Mouse (Mus musculus) lung, postnatal 25 days (tissue): ENCODE results near the gene Enpep.

ENCODE experiments used
- DNase-seq: peaks from one replicate; pipeline ENCODE4 v3.0.0; 2022; ENCODE audit warnings: low spot score

Gene Enpep

GRCm38 (mm10) chr3:129238010-129238409 is 94.5 kb downstream of the Enpep start:
- DNase-seq = no peak

DNA sequence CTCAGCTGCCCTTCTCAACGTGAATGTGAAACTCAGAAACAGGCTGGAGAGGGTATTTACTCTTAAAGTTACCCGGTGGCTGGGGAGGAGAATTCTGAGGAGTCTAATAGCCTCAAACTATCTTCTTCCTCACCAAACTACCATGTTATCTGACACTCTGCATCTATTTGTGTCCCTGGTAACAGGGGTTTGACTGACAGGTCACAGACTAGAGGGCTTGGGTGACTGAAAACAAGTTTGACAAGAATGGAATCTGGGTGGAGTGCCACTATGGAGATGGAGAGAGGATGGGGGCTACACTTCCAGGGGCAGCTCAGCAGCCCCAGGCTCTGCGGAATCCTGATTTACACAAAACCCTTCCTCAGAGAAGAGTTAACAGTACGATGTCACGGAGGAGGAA is 105.2 kb downstream of the Enpep start:
- no peak for DNase-seq

- no peak for DNase-seq
These were observed 105.8 kb downstream of the Enpep start for GRCm38 (mm10) chr3:129226681-129227080.

DNA sequence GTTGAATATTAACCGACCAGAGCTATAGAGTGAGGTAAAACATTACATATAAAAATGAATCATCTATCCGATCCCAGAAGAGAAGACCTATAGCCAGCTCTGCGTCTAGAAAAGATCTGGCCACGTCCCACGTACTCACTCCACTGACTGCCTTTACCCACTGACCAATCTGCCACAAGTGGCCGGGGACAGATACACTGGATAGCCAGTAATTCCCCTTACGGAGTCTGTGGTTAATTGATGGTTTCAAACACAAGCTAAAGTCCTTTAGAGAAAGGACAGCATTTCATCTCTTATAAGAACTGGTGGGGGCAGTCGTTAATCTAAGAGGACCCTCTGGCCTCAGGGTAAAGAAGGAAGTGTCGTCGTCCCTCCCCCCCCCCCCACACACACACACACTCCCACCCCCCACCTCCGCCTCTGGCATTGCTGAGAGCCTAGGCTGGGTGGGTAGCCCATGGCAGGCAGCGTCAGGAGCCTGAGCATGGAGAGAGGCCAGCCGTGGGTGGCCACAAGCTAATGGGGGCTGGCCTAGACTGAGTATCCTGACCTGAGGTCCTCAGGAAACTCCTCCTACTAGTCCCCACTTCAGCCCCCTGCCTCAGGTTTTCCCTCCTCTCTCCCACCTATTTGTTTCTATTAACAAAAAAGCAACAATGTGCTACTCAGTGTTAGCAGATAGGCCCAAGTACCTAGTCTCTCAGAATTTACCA is 106.8 kb downstream of the Enpep start:
- no peak for DNase-seq

DNA sequence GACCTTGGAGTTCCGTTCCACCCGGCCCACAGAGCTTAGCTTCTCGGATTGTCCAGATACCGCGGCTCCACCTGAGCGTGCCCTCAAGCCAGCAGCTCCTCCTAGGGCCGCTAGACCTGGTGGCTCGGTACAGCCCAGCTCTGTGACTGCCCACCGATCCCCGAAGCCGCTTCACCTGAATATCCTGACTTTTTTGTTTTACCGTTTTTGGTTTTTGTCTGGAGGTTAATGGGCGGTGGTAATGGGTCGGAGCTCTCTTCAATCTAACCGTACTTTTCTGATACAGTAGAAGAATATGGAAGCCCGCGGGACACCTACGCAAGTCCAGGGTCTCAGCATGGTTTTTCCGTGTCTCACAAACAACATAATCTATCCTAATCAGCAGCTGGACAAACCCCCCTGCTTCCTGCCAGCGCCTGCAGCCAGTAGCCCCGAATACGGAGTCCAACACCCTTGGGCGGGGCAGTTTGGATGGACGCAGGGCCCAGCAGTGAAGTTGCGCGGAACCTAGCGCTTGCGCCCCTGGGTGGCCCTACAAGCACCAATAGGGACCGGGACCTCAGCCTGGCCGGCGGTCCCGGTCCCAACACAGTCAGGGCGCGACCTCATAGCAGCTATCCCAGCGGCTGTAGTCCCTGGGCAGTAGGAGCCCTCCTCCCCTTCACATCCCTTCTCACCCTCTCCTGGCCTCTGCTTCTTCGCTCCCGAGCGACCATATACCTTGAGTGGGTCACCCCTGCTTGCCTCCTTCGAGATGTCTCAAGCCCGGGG is 107.5 kb downstream of the Enpep start:
- DNase-seq = no peak

DNA sequence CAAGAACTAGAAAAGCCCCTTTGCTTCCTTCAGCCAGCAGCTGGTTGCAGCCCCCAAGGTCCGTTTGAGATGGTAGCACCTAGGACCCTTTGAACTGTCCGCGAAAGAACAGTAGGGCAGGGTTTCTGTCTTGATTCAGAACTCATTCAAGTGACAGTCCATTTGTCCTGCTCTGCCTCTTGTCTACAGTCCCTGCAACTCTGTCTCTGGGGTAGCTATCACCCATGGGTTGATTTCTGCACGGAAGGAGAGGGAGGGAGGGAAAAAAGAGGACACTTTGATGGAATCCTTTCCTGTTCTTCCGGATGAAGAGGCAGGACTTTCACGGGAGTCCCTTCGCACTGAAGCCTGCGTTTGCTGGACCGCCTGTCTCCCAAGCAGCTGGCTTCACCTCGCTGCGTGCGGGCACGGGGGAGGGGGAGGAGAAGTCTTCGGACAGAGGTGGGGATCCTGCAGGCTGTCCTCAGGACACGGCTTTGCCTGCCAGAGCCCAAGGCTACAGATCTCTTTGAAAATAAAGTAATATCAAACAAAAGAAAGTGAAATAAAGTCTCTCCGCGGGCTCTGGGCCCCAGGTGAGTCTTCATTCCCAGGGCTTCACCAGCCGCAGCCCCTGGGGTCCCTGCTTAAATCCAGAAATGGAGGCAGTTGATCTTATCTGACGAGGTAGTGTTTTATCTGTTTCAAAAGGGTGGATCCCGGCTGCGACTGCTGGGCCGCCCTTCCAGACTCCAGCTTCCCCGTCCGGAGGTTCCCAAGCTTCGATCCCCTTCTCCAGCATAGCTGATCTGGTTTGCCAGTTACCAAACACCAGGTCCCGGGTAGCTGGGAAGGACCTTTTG is 108.3 kb downstream of the Enpep start:
- no peak for DNase-seq

DNA sequence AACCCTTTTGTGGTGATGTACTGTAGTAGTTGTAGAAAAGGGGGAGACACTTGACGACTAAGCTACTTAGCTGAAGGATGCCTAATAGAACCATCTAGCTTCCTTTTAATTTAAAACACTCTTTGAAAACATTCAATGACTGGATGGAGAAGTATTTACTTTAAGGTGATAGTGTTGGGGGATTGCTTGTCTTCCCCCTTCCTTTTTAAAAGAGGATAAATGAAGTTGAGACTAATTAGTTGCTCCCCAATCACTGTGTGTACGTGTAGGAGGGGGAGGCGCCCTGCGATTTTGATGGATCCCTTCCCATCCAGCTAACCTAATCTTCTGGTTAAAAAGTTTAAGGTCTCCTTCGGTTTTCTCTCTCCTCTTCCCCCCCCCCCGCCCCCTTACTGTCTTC is 109.1 kb downstream of the Enpep start:
- no peak for DNase-seq

- DNase-seq = no peak
These were observed 109.9 kb downstream of the Enpep start for GRCm38 (mm10) chr3:129222448-129223290.

DNA sequence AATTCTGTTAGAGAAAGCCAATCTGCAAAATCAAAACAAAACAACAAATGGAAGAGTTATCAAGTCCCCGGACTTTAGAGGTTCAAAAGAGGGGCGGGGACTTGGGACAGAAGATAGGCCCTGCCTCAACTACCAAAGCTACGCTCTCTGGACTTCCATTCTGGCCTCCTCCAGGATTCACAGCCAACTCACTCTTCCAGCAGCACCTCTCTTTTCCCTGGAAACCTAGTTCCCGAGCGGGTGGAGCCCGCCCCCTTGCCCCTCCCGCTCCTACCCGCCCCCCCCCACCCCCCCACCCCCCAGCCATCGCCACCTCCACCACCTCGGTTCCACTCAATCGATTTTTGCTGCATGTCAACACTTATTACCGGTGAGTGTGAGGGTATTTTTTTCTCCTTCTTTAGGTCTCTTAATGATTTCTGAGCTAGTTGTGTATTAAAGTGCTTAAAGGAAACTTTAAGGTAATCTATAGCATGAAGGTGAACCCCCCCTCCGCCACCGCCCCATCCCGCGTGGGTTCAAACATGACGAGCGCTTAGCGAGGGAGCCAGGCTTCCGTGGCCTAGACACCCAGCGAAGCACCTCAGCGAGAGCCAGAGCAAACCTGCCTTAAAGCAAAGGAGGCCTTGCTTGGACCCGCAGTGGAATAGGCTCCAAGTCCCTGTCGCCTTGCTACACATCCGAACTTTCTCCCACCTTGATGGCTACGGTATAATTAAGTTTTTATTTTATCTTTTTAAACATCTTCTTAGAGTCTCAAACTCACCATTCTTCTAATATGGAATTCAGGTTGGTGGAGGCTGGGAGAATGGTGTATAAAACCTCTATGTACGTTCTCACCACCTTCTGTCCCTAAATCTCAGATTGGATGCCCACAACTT is 110.9 kb downstream of the Enpep start:
- no peak for DNase-seq

GRCm38 (mm10) chr3:129220681-129221379 is 111.7 kb downstream of the Enpep start:
- no peak for DNase-seq

DNA sequence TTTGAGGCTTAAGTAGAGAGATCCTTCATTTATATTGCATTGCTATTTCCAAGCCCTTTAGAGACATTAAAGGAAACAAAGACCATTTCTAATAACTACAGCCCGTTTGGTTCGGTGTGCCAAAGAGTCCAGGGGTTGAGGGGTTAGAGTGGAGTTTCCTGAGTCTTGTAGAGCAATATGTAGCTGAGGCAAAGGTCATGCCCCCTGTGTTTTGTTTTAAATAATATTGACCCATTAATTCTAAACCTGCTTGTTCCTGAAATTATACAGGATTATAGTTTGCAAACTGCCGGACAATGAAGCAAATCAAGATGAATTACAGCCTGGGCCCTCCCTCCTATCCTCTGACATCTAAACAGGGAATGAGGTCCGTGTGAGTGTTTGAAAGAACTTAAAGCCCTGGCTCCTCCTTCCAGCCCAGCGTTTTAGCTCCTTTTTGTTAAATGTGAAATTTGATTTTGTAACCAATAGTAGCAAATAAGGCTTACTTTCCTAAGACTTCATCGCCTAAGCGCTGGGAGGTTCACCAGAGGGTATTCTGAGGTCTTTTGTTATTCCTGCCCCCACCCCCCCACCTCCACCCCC is 112.3 kb downstream of the Enpep start:
- DNase-seq = no peak
